Comparison of ENCODE assay signal across 30 mouse cellular contexts in genomic region chr1:79979863-79980262, GRCm38 (mm10).
DNase-seq lines count a peak whose midpoint lies in the region; ATAC-seq and TF ChIP-seq lines count a peak whose summit lies in the region.
"Had no signal": no experiment of that assay in that cellular context is flagged by ENCODE, and none has a peak within 500 bp of the region (broad histone marks: within the 10 kb centered on the region; RNA-seq: fewer than 3 reads in every experiment).

No protein-coding gene starts in this region.

- TF ChIP-seq POLR2A in limb, embryonic 14.5 days (IDR thresholded peaks at IDR 0.05; ENCODE audit: borderline replicate concordance, extremely low read depth, insufficient read depth, insufficient read length) = no peak

- H3K4me1 ChIP-seq in embryonic facial prominence, embryonic 12.5 days = peaks cover 18% of the 10 kb centered on the region; the same call in 1 of the 2 replicates
- H3K4me1 ChIP-seq in embryonic facial prominence, embryonic 10.5 days = peaks cover 10% of the 10 kb centered on the region
- peaks cover 2% of the 10 kb centered on the region; the same call in 1 of the 2 replicates for H3K4me1 ChIP-seq in heart, embryonic 16.5 days (ENCODE audit: control insufficient read depth, insufficient read depth, low read length)
- peaks cover 15% of the 10 kb centered on the region for H3K4me1 ChIP-seq in limb, embryonic 14.5 days (ENCODE audit: control insufficient read depth, insufficient read depth, low read length)
- H3K4me1 ChIP-seq in midbrain, embryonic 14.5 days (ENCODE audit: control insufficient read depth, insufficient read depth, low read length) = no peaks in the 10 kb centered on the region
- H3K4me1 ChIP-seq: heart, embryonic 15.5 days; liver, embryonic 12.5 days; midbrain, embryonic 12.5 days; neural tube, embryonic 13.5 days had no signal

- H3K4me3 ChIP-seq in embryonic facial prominence, embryonic 12.5 days = no peak overlapping the region
- H3K4me3 ChIP-seq in embryonic facial prominence, embryonic 10.5 days = no peak overlapping the region
- H3K4me3 ChIP-seq in heart, embryonic 16.5 days (ENCODE audit: low read length) = no peak overlapping the region
- no peak overlapping the region for H3K4me3 ChIP-seq in limb, embryonic 14.5 days (replicated peaks; ENCODE audit: low read length)
- no peak overlapping the region for H3K4me3 ChIP-seq in midbrain, embryonic 14.5 days (replicated peaks; ENCODE audit: low read depth, low read length)
- H3K4me3 ChIP-seq: erythroblast, embryonic 14.5 days; gastrocnemius, adult 2 months; heart, embryonic 15.5 days; liver, embryonic 12.5 days; midbrain, embryonic 12.5 days; neural tube, embryonic 13.5 days had no signal

- 0 out of 2 replicates have a peak overlapping the region, but pooled peaks have one; percentile 31 for H3K27ac ChIP-seq in embryonic facial prominence, embryonic 12.5 days
- H3K27ac ChIP-seq in embryonic facial prominence, embryonic 10.5 days (replicated peaks) = no peak overlapping the region
- peak overlapping the region; percentile 4; the same call in 1 of the 2 replicates for H3K27ac ChIP-seq in heart, embryonic 16.5 days (ENCODE audit: low read length)
- H3K27ac ChIP-seq in limb, embryonic 14.5 days (replicated peaks; ENCODE audit: low read depth, low read length) = peak overlapping the region; percentile 61
- no peak overlapping the region for H3K27ac ChIP-seq in midbrain, embryonic 14.5 days (replicated peaks; ENCODE audit: low read depth, low read length)
- H3K27ac ChIP-seq: gastrocnemius, adult 2 months; heart, embryonic 15.5 days; kidney, postnatal 0 days; liver, embryonic 12.5 days; midbrain, embryonic 12.5 days; neural tube, embryonic 13.5 days had no signal

- H3K9me3 ChIP-seq in embryonic facial prominence, embryonic 12.5 days = no peaks in the 10 kb centered on the region
- H3K9me3 ChIP-seq in embryonic facial prominence, embryonic 10.5 days = no peaks in the 10 kb centered on the region
- no peaks in the 10 kb centered on the region for H3K9me3 ChIP-seq in heart, embryonic 16.5 days (replicated peaks; ENCODE audit: control insufficient read depth, low read length)
- no peaks in the 10 kb centered on the region for H3K9me3 ChIP-seq in limb, embryonic 14.5 days (ENCODE audit: control insufficient read depth, low read length)
- no peaks in the 10 kb centered on the region for H3K9me3 ChIP-seq in midbrain, embryonic 14.5 days (ENCODE audit: control insufficient read depth, low read length)
- H3K9me3 ChIP-seq: heart, embryonic 15.5 days; liver, embryonic 12.5 days; midbrain, embryonic 12.5 days; neural tube, embryonic 13.5 days had no signal

- 76% methylated on average over 6 of the region's 6 CpGs for WGBS in embryonic facial prominence, embryonic 12.5 days
- WGBS in embryonic facial prominence, embryonic 10.5 days = 83% methylated on average over 6 of the region's 6 CpGs
- WGBS in heart, embryonic 16.5 days = 24% methylated on average over 6 of the region's 6 CpGs
- WGBS in limb, embryonic 14.5 days = 68% methylated on average over 6 of the region's 6 CpGs
- WGBS in midbrain, embryonic 14.5 days = 74% methylated on average over 6 of the region's 6 CpGs

- no peak overlapping the region for H3K4me2 ChIP-seq in embryonic facial prominence, embryonic 12.5 days (replicated peaks)
- no peak overlapping the region for H3K4me2 ChIP-seq in heart, embryonic 16.5 days (ENCODE audit: low read depth, low read length)
- no peak overlapping the region for H3K4me2 ChIP-seq in limb, embryonic 14.5 days (replicated peaks; ENCODE audit: low read depth, low read length, severe bottlenecking)
- H3K4me2 ChIP-seq in midbrain, embryonic 14.5 days (ENCODE audit: low read length) = no peak overlapping the region
- H3K4me2 ChIP-seq: heart, embryonic 15.5 days; liver, embryonic 12.5 days; midbrain, embryonic 12.5 days; neural tube, embryonic 13.5 days had no signal

- no peak overlapping the region for H3K9ac ChIP-seq in embryonic facial prominence, embryonic 12.5 days
- H3K9ac ChIP-seq in heart, embryonic 16.5 days (ENCODE audit: low read length) = no peak overlapping the region
- no peak overlapping the region for H3K9ac ChIP-seq in limb, embryonic 14.5 days (ENCODE audit: low read depth, low read length, severe bottlenecking)
- no peak overlapping the region for H3K9ac ChIP-seq in midbrain, embryonic 14.5 days (replicated peaks; ENCODE audit: low read length)
- H3K9ac ChIP-seq: heart, embryonic 15.5 days; liver, embryonic 12.5 days; liver, postnatal 0 days; midbrain, embryonic 12.5 days; neural tube, embryonic 13.5 days had no signal

- DNase-seq in embryonic facial prominence, embryonic 10.5 days (ENCODE audit: low spot score) = no peak
- no peak for DNase-seq in heart, adult 18-20 months
- no peak for DNase-seq in limb, embryonic 14.5 days (ENCODE audit: low spot score)
- no peak for DNase-seq in midbrain, embryonic 14.5 days
- no peak for DNase-seq in adipocyte (ENCODE audit: low spot score)
- DNase-seq: adrenal gland, adult 8-10 months; cerebellum, adult 2 months; cerebellum, postnatal 25 days; gastrocnemius, adult 2 months; gastrocnemius, postnatal 36 days; kidney, adult 8-10 months; layer of hippocampus, postnatal 36 days; left cerebral cortex, postnatal 4 days; liver, postnatal 0 days; right cerebral cortex, postnatal 4 days; thymus, adult 2 months; thymus, postnatal 36 days had no signal

- no peak for ATAC-seq in embryonic facial prominence, embryonic 12.5 days (ENCODE audit: insufficient number of reproducible peaks, insufficient read depth, low FRiP score, low TSS enrichment)
- ATAC-seq in heart, embryonic 16.5 days (replicated peaks; ENCODE audit: extremely low read depth, insufficient read depth, low FRiP score) = peak; percentile 73
- ATAC-seq in common myeloid progenitor, adult 5-6 weeks (replicated peaks; ENCODE audit: low read depth, poor library complexity, severe bottlenecking) = peak; percentile 50; the same call in 1 of the 2 replicates
- ATAC-seq in limb, embryonic 14.5 days (ENCODE audit: low FRiP score, low read depth) = 0 out of 2 replicates have a peak, but pooled peaks have one; percentile 10
- no peak for ATAC-seq in midbrain, embryonic 14.5 days (ENCODE audit: low FRiP score, low TSS enrichment)
- ATAC-seq: activated CD4-positive, CD25-positive, alpha-beta regulatory T cell, adult 4 months; forebrain, embryonic 16.5 days; intestine, embryonic 16.5 days; liver, embryonic 12.5 days; liver, postnatal 0 days had no signal

- no peaks in the 10 kb centered on the region for H3K36me3 ChIP-seq in embryonic facial prominence, embryonic 12.5 days
- no peaks in the 10 kb centered on the region for H3K36me3 ChIP-seq in embryonic facial prominence, embryonic 10.5 days (replicated peaks)
- H3K36me3 ChIP-seq in heart, embryonic 16.5 days (ENCODE audit: control insufficient read depth, insufficient read depth) = no peaks in the 10 kb centered on the region
- no peaks in the 10 kb centered on the region for H3K36me3 ChIP-seq in limb, embryonic 14.5 days (ENCODE audit: control insufficient read depth, insufficient read depth, low read length)
- no peaks in the 10 kb centered on the region for H3K36me3 ChIP-seq in midbrain, embryonic 14.5 days (ENCODE audit: control insufficient read depth, insufficient read depth, low read length)
- H3K36me3 ChIP-seq: heart, embryonic 15.5 days; liver, embryonic 12.5 days; midbrain, embryonic 12.5 days; neural tube, embryonic 13.5 days had no signal

- H3K27me3 ChIP-seq in embryonic facial prominence, embryonic 12.5 days = no peaks in the 10 kb centered on the region
- H3K27me3 ChIP-seq in embryonic facial prominence, embryonic 10.5 days (replicated peaks; ENCODE audit: low read depth, poor library complexity, severe bottlenecking) = no peaks in the 10 kb centered on the region
- no peaks in the 10 kb centered on the region for H3K27me3 ChIP-seq in heart, embryonic 16.5 days (ENCODE audit: control insufficient read depth, insufficient read depth, low read length)
- no peaks in the 10 kb centered on the region for H3K27me3 ChIP-seq in limb, embryonic 14.5 days (ENCODE audit: control insufficient read depth, insufficient read depth, low read length)
- H3K27me3 ChIP-seq in midbrain, embryonic 14.5 days (ENCODE audit: control insufficient read depth, insufficient read depth, low read length) = no peaks in the 10 kb centered on the region
- H3K27me3 ChIP-seq: CH12.LX; heart, embryonic 15.5 days; liver, embryonic 12.5 days; midbrain, embryonic 12.5 days; neural tube, embryonic 13.5 days had no signal

Comparison
In these comparisons a context has a peak if more than half of its experiments do, and no peak if none do; other contexts are left out.
1. H3K27ac ChIP-seq: peak in embryonic facial prominence, embryonic 12.5 days (single experiment), heart, embryonic 16.5 days (single experiment) and limb, embryonic 14.5 days (single experiment); none in embryonic facial prominence, embryonic 10.5 days (single experiment) and midbrain, embryonic 14.5 days (single experiment).
2. ATAC-seq: peak in heart, embryonic 16.5 days (single experiment), common myeloid progenitor, adult 5-6 weeks (single experiment) and limb, embryonic 14.5 days (single experiment); none in embryonic facial prominence, embryonic 12.5 days (single experiment) and midbrain, embryonic 14.5 days (single experiment).